Mouse (Mus musculus): ENCODE data around the gene Haspin.

Haspin gene

GRCm38 (mm10) chr11:73137591-73138501 is at the start of gene Haspin:
Haspin (minus strand) TSS chr11:73138294.
- DNase-seq (ENCODE audit: low read depth, low spot score), result peak; percentile 91
- H3K36me3 ChIP-seq (ENCODE audit: control insufficient read depth, insufficient read depth, low read length, poor library complexity, severe bottlenecking), result no peaks in the 10 kb centered on the region
- no peaks in the 10 kb centered on the region for H3K27me3 ChIP-seq (ENCODE audit: control insufficient read depth, insufficient read depth, low read length, poor library complexity, severe bottlenecking)

GRCm38 (mm10) chr11:73187231-73187630 is 49.1 kb upstream of the Haspin start:
- H3K36me3 ChIP-seq (ENCODE audit: control insufficient read depth, insufficient read depth, low read length, poor library complexity, severe bottlenecking), result peaks cover 5% of the 10 kb centered on the region
- H3K27me3 ChIP-seq (ENCODE audit: control insufficient read depth, insufficient read depth, low read length, poor library complexity, severe bottlenecking), result no peaks in the 10 kb centered on the region
- DNase-seq (ENCODE audit: low read depth, low spot score), result no peak

- no peaks in the 10 kb centered on the region for H3K27me3 ChIP-seq (ENCODE audit: control insufficient read depth, insufficient read depth, low read length, poor library complexity, severe bottlenecking)
- no peak for DNase-seq (ENCODE audit: low read depth, low spot score)
- H3K36me3 ChIP-seq (ENCODE audit: control insufficient read depth, insufficient read depth, low read length, poor library complexity, severe bottlenecking), result peaks cover 5% of the 10 kb centered on the region; the same call in 1 of the 2 replicates
Observed at GRCm38 (mm10) chr11:73185872-73186615, 48.0 kb upstream of the Haspin start.

GRCm38 (mm10) chr11:73177895-73178294 is 39.8 kb upstream of the Haspin start:
- DNase-seq (ENCODE audit: low read depth, low spot score), result peak; percentile 28
- no peaks in the 10 kb centered on the region for H3K27me3 ChIP-seq (ENCODE audit: control insufficient read depth, insufficient read depth, low read length, poor library complexity, severe bottlenecking)
- H3K36me3 ChIP-seq (ENCODE audit: control insufficient read depth, insufficient read depth, low read length, poor library complexity, severe bottlenecking), result no peaks in the 10 kb centered on the region

GRCm38 (mm10) chr11:73177509-73177875 is 39.4 kb upstream of the Haspin start:
- DNase-seq (ENCODE audit: low read depth, low spot score), result peak; percentile 26
- Histone ChIP-seq H3K27me3 (ENCODE audit: control insufficient read depth, insufficient read depth, low read length, poor library complexity, severe bottlenecking) (no peaks in the 10 kb centered on the region), H3K36me3 (ENCODE audit: control insufficient read depth, insufficient read depth, low read length, poor library complexity, severe bottlenecking) (no peaks in the 10 kb centered on the region)

GRCm38 (mm10) chr11:73176608-73177508 is 38.8 kb upstream of the Haspin start, which contains the start of the genes Emc6 and Tax1bp3:
Emc6 (minus strand) TSS chr11:73177037.
Tax1bp3 (plus strand) TSS chr11:73177083.
- H3K36me3 ChIP-seq (ENCODE audit: control insufficient read depth, insufficient read depth, low read length, poor library complexity, severe bottlenecking), result no peaks in the 10 kb centered on the region
- H3K27me3 ChIP-seq (ENCODE audit: control insufficient read depth, insufficient read depth, low read length, poor library complexity, severe bottlenecking), result no peaks in the 10 kb centered on the region
- peak; percentile 99 for DNase-seq (ENCODE audit: low read depth, low spot score)

GRCm38 (mm10) chr11:73176186-73176585 is 38.1 kb upstream of the Haspin start:
- DNase-seq (ENCODE audit: low read depth, low spot score), result peak; percentile 22

GRCm38 (mm10) chr11:73175612-73176011 is 37.5 kb upstream of the Haspin start:
- DNase-seq (ENCODE audit: low read depth, low spot score), result no peak
- Histone ChIP-seq H3K36me3 (ENCODE audit: control insufficient read depth, insufficient read depth, low read length, poor library complexity, severe bottlenecking) (no peaks in the 10 kb centered on the region), H3K27me3 (ENCODE audit: control insufficient read depth, insufficient read depth, low read length, poor library complexity, severe bottlenecking) (no peaks in the 10 kb centered on the region)

More at GRCm38 (mm10) chr11:73176186-73176585, 38.1 kb upstream of the Haspin start:
- Histone ChIP-seq H3K27me3 (ENCODE audit: control insufficient read depth, insufficient read depth, low read length, poor library complexity, severe bottlenecking) (no peaks in the 10 kb centered on the region), H3K36me3 (ENCODE audit: control insufficient read depth, insufficient read depth, low read length, poor library complexity, severe bottlenecking) (no peaks in the 10 kb centered on the region)

GRCm38 (mm10) chr11:73172186-73172585 is 34.1 kb upstream of the Haspin start:
- DNase-seq (ENCODE audit: low read depth, low spot score), result no peak

GRCm38 (mm10) chr11:73169231-73169630 is 31.1 kb upstream of the Haspin start:
- no peaks in the 10 kb centered on the region for H3K27me3 ChIP-seq (ENCODE audit: control insufficient read depth, insufficient read depth, low read length, poor library complexity, severe bottlenecking)
- H3K36me3 ChIP-seq (ENCODE audit: control insufficient read depth, insufficient read depth, low read length, poor library complexity, severe bottlenecking), result no peaks in the 10 kb centered on the region
- peak; percentile 69 for DNase-seq (ENCODE audit: low read depth, low spot score)

More at GRCm38 (mm10) chr11:73172186-73172585, 34.1 kb upstream of the Haspin start:
- Histone ChIP-seq H3K36me3 (ENCODE audit: control insufficient read depth, insufficient read depth, low read length, poor library complexity, severe bottlenecking) (no peaks in the 10 kb centered on the region), H3K27me3 (ENCODE audit: control insufficient read depth, insufficient read depth, low read length, poor library complexity, severe bottlenecking) (no peaks in the 10 kb centered on the region)

- no peaks in the 10 kb centered on the region for H3K27me3 ChIP-seq (ENCODE audit: control insufficient read depth, insufficient read depth, low read length, poor library complexity, severe bottlenecking)
- no peak for DNase-seq (ENCODE audit: low read depth, low spot score)
- H3K36me3 ChIP-seq (ENCODE audit: control insufficient read depth, insufficient read depth, low read length, poor library complexity, severe bottlenecking), result no peaks in the 10 kb centered on the region
Observed at GRCm38 (mm10) chr11:73168576-73168975, 30.5 kb upstream of the Haspin start.

- DNase-seq (ENCODE audit: low read depth, low spot score), result no peak
- no peaks in the 10 kb centered on the region for H3K27me3 ChIP-seq (ENCODE audit: control insufficient read depth, insufficient read depth, low read length, poor library complexity, severe bottlenecking)
- H3K36me3 ChIP-seq (ENCODE audit: control insufficient read depth, insufficient read depth, low read length, poor library complexity, severe bottlenecking), result no peaks in the 10 kb centered on the region
Observed at GRCm38 (mm10) chr11:73168071-73168470, 30.0 kb upstream of the Haspin start.

- Histone ChIP-seq H3K27me3 (ENCODE audit: control insufficient read depth, insufficient read depth, low read length, poor library complexity, severe bottlenecking) (no peaks in the 10 kb centered on the region), H3K36me3 (ENCODE audit: control insufficient read depth, insufficient read depth, low read length, poor library complexity, severe bottlenecking) (no peaks in the 10 kb centered on the region)
- DNase-seq (ENCODE audit: low read depth, low spot score), result no peak
Observed at GRCm38 (mm10) chr11:73162284-73162683, 24.2 kb upstream of the Haspin start.

- no peak for DNase-seq (ENCODE audit: low read depth, low spot score)
- Histone ChIP-seq H3K27me3 (ENCODE audit: control insufficient read depth, insufficient read depth, low read length, poor library complexity, severe bottlenecking) (no peaks in the 10 kb centered on the region), H3K36me3 (ENCODE audit: control insufficient read depth, insufficient read depth, low read length, poor library complexity, severe bottlenecking) (no peaks in the 10 kb centered on the region)
Observed at GRCm38 (mm10) chr11:73161616-73162015, 23.5 kb upstream of the Haspin start.

Measured in splenic B cell, adult 2 months (primary cell).